Mouse (Mus musculus) left cerebral cortex, postnatal 25 days (tissue): ENCODE data around the gene Grwd1. TPM values are rescaled to one million over a fixed set of nuclear protein-coding genes. Genes with fewer than 3 reads are reported as not detected.
A peak's percentile ranks its signal among the peaks of the same experiment; 100 is the strongest.

Experiments used
- DNase-seq, 2 experiments: peaks; one replicate each; pipeline ENCODE4 v3.0.0; 2022; ENCODE audit warnings: low spot score in 2 of 2, mixed read lengths in 1 of 2
- intact Hi-C: fragments of 180-260 bp; cut with DNase I; formaldehyde crosslinking; loops from one replicate; pipeline ENCODE4 v1.15.1; 2025
- total RNA-seq, 2 experiments: library from RNA; stranded (reverse); gene quantifications; 2 replicates each; pipeline ENCODE4 v1.2.3; 2021

Gene Grwd1
- total RNA-seq, 2 experiments from 2014 or later, result 21.0 to 23.2 TPM

GRCm38 (mm10) chr7:45784524-45785372 lies 46.0 kb downstream of the Grwd1 start, which contains the start of gene Sult2b1:
TSS of gene Sult2b1 (minus strand) at chr7:45784669.
- peak; percentile 96 to 97 for DNase-seq
- intact Hi-C loops, result loop anchor here (1.0 to 2.0 kb wide), 2 partner anchors 16 to 42 kb away; no protein-coding TSS in a partner anchor

GRCm38 (mm10) chr7:45783511-45784091 lies 47.1 kb downstream of the Grwd1 start, which contains the start of gene Lmtk3:
TSS of gene Lmtk3 (plus strand) at chr7:45783738.
- peak; percentile 84 to 89 for DNase-seq
- intact Hi-C loops, result loop anchor here (2.0 kb wide), 1 partner anchor 17 kb away; no protein-coding TSS in a partner anchor

- intact Hi-C loops, result no loop called here
- DNase-seq, result no peak
These were observed 48.5 kb downstream of the Grwd1 start for GRCm38 (mm10) chr7:45782271-45782670.

- intact Hi-C loops, result no loop called here
- DNase-seq, result no peak
These were observed 51.6 kb downstream of the Grwd1 start for GRCm38 (mm10) chr7:45779081-45779641.

- DNase-seq, result no peak
- intact Hi-C loops, result no loop called here
These were observed 55.5 kb downstream of the Grwd1 start for GRCm38 (mm10) chr7:45775237-45775636.

Other genes starting within 250 kb of the Grwd1 start
- not detected for gene Fgf21, start 215.5 kb downstream of the Grwd1 start, total RNA-seq
- under 1 TPM in 1 of 2 experiments, not detected in 1; 0.21 TPM for gene Fut1, start 213.7 kb downstream of the Grwd1 start, total RNA-seq
- not detected for gene Izumo1, start 209.1 kb downstream of the Grwd1 start, total RNA-seq
- 1 to 10 TPM; 8.1 to 8.2 TPM for gene Rasip1, start 203.5 kb downstream of the Grwd1 start, total RNA-seq
- 1 to 10 TPM; 2.4 to 3.6 TPM for gene Mamstr, start 191.0 kb downstream of the Grwd1 start, total RNA-seq
- under 1 TPM in 1 of 2 experiments, not detected in 1; 0.21 TPM for gene Fut2, start 164.6 kb downstream of the Grwd1 start, total RNA-seq
- gene Ntn5, start 146.9 kb downstream of the Grwd1 start, total RNA-seq, result 1 to 10 TPM; 3.4 to 3.5 TPM
- gene Sec1, start 136.5 kb downstream of the Grwd1 start, total RNA-seq, result under 1 TPM; 0.37 to 0.48 TPM
- 100 to 1,000 TPM; 184 to 223 TPM for gene Car11, start 131.1 kb downstream of the Grwd1 start, total RNA-seq
- gene Dbp, start 125.9 kb downstream of the Grwd1 start, total RNA-seq, result 100 to 1,000 TPM in 1 of 2 experiments, 10 to 100 TPM in 1; 66.2 to 147 TPM
- gene Rpl18, start 115.5 kb downstream of the Grwd1 start, total RNA-seq, result 100 to 1,000 TPM; 315 to 323 TPM
- 10 to 100 TPM; 29.7 to 29.8 TPM for gene Sphk2, start 112.9 kb downstream of the Grwd1 start, total RNA-seq
- gene Fam83e, start 109.7 kb downstream of the Grwd1 start, total RNA-seq, result under 1 TPM; 0.11 to 0.23 TPM
- not detected for gene Spaca4, start 105.1 kb downstream of the Grwd1 start, total RNA-seq
- 100 to 1,000 TPM; 220 to 235 TPM for gene Lmtk3, start 47.2 kb downstream of the Grwd1 start, total RNA-seq
- 10 to 100 TPM in 1 of 2 experiments, 1 to 10 TPM in 1; 8.6 to 12.4 TPM for gene Sult2b1, start 46.3 kb downstream of the Grwd1 start, total RNA-seq
- 100 to 1,000 TPM; 204 to 210 TPM for gene Cyth2, start 16.4 kb downstream of the Grwd1 start, total RNA-seq
- gene Kcnj14, start 6.2 kb downstream of the Grwd1 start, total RNA-seq, result 1 to 10 TPM; 2.6 to 2.7 TPM
- 10 to 100 TPM; 81.2 to 84.0 TPM for gene Kdelr1, start 41.8 kb upstream of the Grwd1 start, total RNA-seq
- 10 to 100 TPM; 10.9 TPM for gene Grin2d, start 47.4 kb upstream of the Grwd1 start, total RNA-seq
- gene Syngr4, start 65.8 kb upstream of the Grwd1 start, total RNA-seq, result not detected
- 10 to 100 TPM; 17.6 to 20.1 TPM for gene Tmem143, start 66.0 kb upstream of the Grwd1 start, total RNA-seq
- 1 to 10 TPM; 6.6 to 7.2 TPM for gene Emp3, start 90.5 kb upstream of the Grwd1 start, total RNA-seq
- 1 to 10 TPM; 1.6 to 2.9 TPM for gene Ccdc114, start 93.1 kb upstream of the Grwd1 start, total RNA-seq
- 1 to 10 TPM; 2.6 to 3.1 TPM for gene Abcc6, start 199.4 kb upstream of the Grwd1 start, total RNA-seq
- 100 to 1,000 TPM; 107 to 108 TPM for gene Nomo1, start 202.8 kb upstream of the Grwd1 start, total RNA-seq